Mouse (Mus musculus): ENCODE results near the gene Cyb5d2. TPM values are rescaled to one million over a fixed set of nuclear protein-coding genes. Genes with fewer than 3 reads are reported as not detected.
"Not testable (repeated sequence)": the region's sequence is repeated elsewhere in the genome, so short reads cannot be mapped to it uniquely, and the experiment has no call there.

Gene Cyb5d2
- polyA plus RNA-seq, 1 experiment from 2014 or later: 7.7 TPM

DNA sequence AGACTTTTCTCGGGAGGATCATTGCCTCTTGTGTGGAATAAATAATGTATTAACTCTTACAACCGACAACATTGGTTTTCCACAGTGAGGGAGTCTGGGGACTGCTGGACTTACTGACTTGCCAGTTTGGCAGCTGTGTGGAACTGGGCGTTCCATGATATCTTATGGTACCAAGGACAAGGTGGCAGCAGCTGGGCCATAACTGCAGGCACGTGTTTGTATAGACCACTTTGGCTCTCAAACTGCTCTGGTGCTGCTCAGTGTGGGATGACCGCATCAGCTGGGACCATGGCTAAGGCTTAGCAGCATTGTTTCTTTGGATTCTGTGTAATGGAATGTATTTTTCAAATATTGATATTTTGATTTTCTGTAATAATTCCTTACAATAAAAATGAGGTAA lies 25.1 kb downstream of the Cyb5d2 start:
- Histone ChIP-seq H3K36me3 (replicated peaks) (peaks cover 13% of the 10 kb centered on the region), H3K4me3 (no peak overlapping the region), H3K27me3 (replicated peaks) (no peaks in the 10 kb centered on the region), H3K4me1 (no peaks in the 10 kb centered on the region), H3K9ac (no peak overlapping the region), H3K27ac (no peak overlapping the region), H3K4me2 (no peak overlapping the region), H3K9me3 (no peaks in the 10 kb centered on the region)
- WGBS: 90% methylated on average over 5 of the region's 5 CpGs
- ATAC-seq (replicated peaks): no peak

DNA sequence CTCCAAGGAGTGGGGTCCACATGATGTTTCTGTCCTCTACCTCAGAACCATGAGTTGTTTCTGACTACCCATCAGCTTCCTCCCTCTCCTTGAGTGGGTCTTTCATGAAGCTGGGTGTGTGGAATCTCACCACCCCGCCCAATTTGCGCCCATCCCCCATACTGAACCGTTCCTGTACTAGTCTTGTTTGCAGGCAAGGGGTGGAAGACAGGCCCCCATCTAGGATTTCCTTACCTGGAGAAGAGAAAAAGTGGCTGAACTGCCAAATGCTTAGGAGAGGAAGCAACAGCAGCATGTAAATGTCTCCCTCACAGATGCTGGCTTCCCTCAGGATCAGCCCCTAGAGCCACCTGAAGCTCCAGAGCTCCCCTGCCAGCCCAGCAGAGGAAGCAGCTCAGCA lies 25.6 kb downstream of the Cyb5d2 start:
- Histone ChIP-seq H3K9me3 (no peaks in the 10 kb centered on the region), H3K27ac (no peak overlapping the region), H3K9ac (no peak overlapping the region), H3K4me3 (no peak overlapping the region), H3K27me3 (replicated peaks) (no peaks in the 10 kb centered on the region), H3K36me3 (replicated peaks) (peaks cover 13% of the 10 kb centered on the region), H3K4me1 (no peaks in the 10 kb centered on the region), H3K4me2 (no peak overlapping the region)
- WGBS: 94% methylated on average over 3 of the region's 3 CpGs
- no peak for ATAC-seq (replicated peaks)

GRCm38 (mm10) chr11:72769061-72769460 lies 26.9 kb downstream of the Cyb5d2 start:
- 95% methylated on average over 3 of the region's 3 CpGs for WGBS

GRCm38 (mm10) chr11:72767716-72768115 lies 28.2 kb downstream of the Cyb5d2 start:
- WGBS: 94% methylated on average over 8 of the region's 8 CpGs
- Histone ChIP-seq H3K4me3 (no peak overlapping the region), H3K9me3 (no peaks in the 10 kb centered on the region), H3K4me2 (no peak overlapping the region), H3K4me1 (no peaks in the 10 kb centered on the region), H3K9ac (no peak overlapping the region), H3K27me3 (replicated peaks) (no peaks in the 10 kb centered on the region), H3K27ac (no peak overlapping the region), H3K36me3 (replicated peaks) (peaks cover 20% of the 10 kb centered on the region)
- ATAC-seq (replicated peaks): no peak

More at GRCm38 (mm10) chr11:72769061-72769460, 26.9 kb downstream of the Cyb5d2 start:
- H3K9ac ChIP-seq: no peak overlapping the region
- no peaks in the 10 kb centered on the region for H3K4me1 ChIP-seq
- no peak overlapping the region for H3K4me3 ChIP-seq
- ATAC-seq (replicated peaks): no peak
- no peak overlapping the region for H3K4me2 ChIP-seq
- no peaks in the 10 kb centered on the region for H3K9me3 ChIP-seq
- no peak overlapping the region for H3K27ac ChIP-seq
- H3K27me3 ChIP-seq (replicated peaks): no peaks in the 10 kb centered on the region
- peaks cover 13% of the 10 kb centered on the region for H3K36me3 ChIP-seq (replicated peaks)

- no peaks in the 10 kb centered on the region for H3K27me3 ChIP-seq (replicated peaks)
- H3K27ac ChIP-seq: no peak overlapping the region
- no peak overlapping the region for H3K4me3 ChIP-seq
- no peak overlapping the region for H3K9ac ChIP-seq
- H3K9me3 ChIP-seq: no peaks in the 10 kb centered on the region
- ATAC-seq (replicated peaks): no peak
- no peaks in the 10 kb centered on the region for H3K4me1 ChIP-seq
- H3K4me2 ChIP-seq: no peak overlapping the region
- peaks cover 48% of the 10 kb centered on the region for H3K36me3 ChIP-seq (replicated peaks)
- 89% methylated on average over 4 of the region's 4 CpGs for WGBS
Measured at GRCm38 (mm10) chr11:72764270-72764669, 31.7 kb downstream of the Cyb5d2 start.

- no peak overlapping the region for H3K4me3 ChIP-seq
- 76% methylated on average over 1 of the region's 1 CpGs for WGBS
- no peaks in the 10 kb centered on the region for H3K4me1 ChIP-seq
- no peaks in the 10 kb centered on the region for H3K27me3 ChIP-seq (replicated peaks)
- no peak for ATAC-seq (replicated peaks)
- H3K36me3 ChIP-seq (replicated peaks): peaks cover 68% of the 10 kb centered on the region
- no peak overlapping the region for H3K4me2 ChIP-seq
- H3K27ac ChIP-seq: no peak overlapping the region
- H3K9ac ChIP-seq: no peak overlapping the region
- H3K9me3 ChIP-seq: no peaks in the 10 kb centered on the region
Measured at GRCm38 (mm10) chr11:72760781-72761180, 35.2 kb downstream of the Cyb5d2 start.

DNA sequence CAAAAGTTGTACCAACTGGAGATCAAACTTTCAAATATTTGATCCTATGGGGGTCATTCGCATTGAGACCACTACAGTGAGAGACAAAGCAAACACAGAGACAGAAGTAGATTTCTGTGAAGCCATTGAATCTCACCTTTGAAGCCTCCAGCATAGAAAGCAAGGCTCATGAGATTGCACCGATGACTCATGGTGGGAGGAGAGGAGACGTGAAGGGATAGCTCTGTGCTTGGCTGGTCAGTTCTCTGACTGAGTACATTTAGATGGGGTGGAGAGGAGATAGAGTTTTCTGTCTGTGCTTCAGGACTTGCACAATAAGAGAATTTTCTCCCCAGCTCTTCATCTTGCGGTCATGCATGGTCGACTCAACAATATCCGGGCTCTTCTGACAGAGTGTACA lies 36.4 kb downstream of the Cyb5d2 start:
- Histone ChIP-seq H3K4me3 (no peak overlapping the region), H3K9ac (no peak overlapping the region), H3K4me1 (no peaks in the 10 kb centered on the region), H3K9me3 (no peaks in the 10 kb centered on the region), H3K36me3 (replicated peaks) (peaks cover 71% of the 10 kb centered on the region), H3K27me3 (replicated peaks) (no peaks in the 10 kb centered on the region), H3K4me2 (no peak overlapping the region), H3K27ac (no peak overlapping the region)
- 91% methylated on average over 6 of the region's 6 CpGs for WGBS
- ATAC-seq (replicated peaks): no peak

DNA sequence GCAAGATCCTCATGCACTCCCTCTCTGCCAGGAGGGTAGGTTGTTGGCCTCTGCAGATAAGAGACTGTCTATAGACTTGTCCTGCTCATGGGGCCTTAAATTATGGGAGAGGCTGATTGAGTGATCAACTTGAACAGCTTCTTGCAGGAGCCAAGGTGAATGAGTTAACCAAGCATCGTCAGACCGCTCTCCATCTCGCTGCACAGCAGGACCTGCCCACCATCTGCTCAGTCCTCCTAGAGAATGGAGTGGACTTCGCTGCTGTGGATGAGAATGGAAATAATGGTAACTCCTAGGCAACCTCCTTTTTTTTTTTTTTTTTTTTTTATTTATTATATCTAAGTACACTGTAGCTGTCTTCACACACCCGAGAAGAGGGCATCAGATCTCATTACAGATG lies 37.6 kb downstream of the Cyb5d2 start:
- no peak overlapping the region for H3K9ac ChIP-seq
- no peak overlapping the region for H3K4me2 ChIP-seq
- WGBS: 93% methylated on average over 5 of the region's 5 CpGs
- peaks cover 82% of the 10 kb centered on the region for H3K36me3 ChIP-seq (replicated peaks)
- H3K27me3 ChIP-seq (replicated peaks): no peaks in the 10 kb centered on the region
- no peak for ATAC-seq (replicated peaks)
- H3K4me3 ChIP-seq: no peak overlapping the region
- H3K9me3 ChIP-seq: no peaks in the 10 kb centered on the region
- H3K27ac ChIP-seq: no peak overlapping the region
- H3K4me1 ChIP-seq: no peaks in the 10 kb centered on the region

- no peak overlapping the region for H3K4me2 ChIP-seq
- no peaks in the 10 kb centered on the region for H3K9me3 ChIP-seq
- H3K4me1 ChIP-seq: no peaks in the 10 kb centered on the region
- H3K4me3 ChIP-seq: no peak overlapping the region
- WGBS: 62% methylated on average over 2 of the region's 2 CpGs
- no peak for ATAC-seq (replicated peaks)
- H3K27me3 ChIP-seq (replicated peaks): no peaks in the 10 kb centered on the region
- peaks cover 81% of the 10 kb centered on the region for H3K36me3 ChIP-seq (replicated peaks)
- no peak overlapping the region for H3K9ac ChIP-seq
- no peak overlapping the region for H3K27ac ChIP-seq
Measured at GRCm38 (mm10) chr11:72751956-72752355, 44.0 kb downstream of the Cyb5d2 start.

DNA sequence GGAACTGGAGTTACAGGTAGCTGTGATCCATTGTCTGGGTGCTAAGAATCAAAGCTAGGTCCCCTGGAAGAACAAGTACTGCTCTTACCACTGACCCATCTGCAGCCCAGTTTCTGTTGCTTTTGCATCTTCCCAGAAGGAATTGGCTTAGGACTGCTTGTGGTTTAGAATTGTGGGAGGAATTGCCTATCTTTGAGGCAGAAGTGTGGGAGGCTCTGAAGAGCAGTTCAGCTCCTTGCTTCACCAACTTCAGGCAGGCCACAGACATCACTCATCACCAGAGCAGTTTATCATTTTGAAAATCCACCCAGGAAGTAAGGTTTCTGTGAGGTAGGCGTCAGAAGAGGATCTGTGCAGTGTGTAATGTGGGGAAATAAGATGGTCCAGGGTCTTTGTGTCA lies 56.9 kb downstream of the Cyb5d2 start:
- no peak overlapping the region for H3K4me3 ChIP-seq
- H3K4me1 ChIP-seq: no peaks in the 10 kb centered on the region
- no peak overlapping the region for H3K4me2 ChIP-seq
- H3K9ac ChIP-seq: no peak overlapping the region
- ATAC-seq (replicated peaks): no peak
- H3K36me3 ChIP-seq (replicated peaks): peaks cover 27% of the 10 kb centered on the region; the same call in 1 of the 2 replicates
- no peaks in the 10 kb centered on the region for H3K9me3 ChIP-seq
- H3K27ac ChIP-seq: no peak overlapping the region
- no peaks in the 10 kb centered on the region for H3K27me3 ChIP-seq (replicated peaks)
- 96% methylated on average over 1 of the region's 1 CpGs for WGBS

- H3K4me1 ChIP-seq; H3K27me3 ChIP-seq (replicated peaks); H3K4me3 ChIP-seq; H3K9me3 ChIP-seq; H3K9ac ChIP-seq; H3K27ac ChIP-seq; H3K4me2 ChIP-seq; ATAC-seq (replicated peaks): not testable (repeated sequence)
- peaks cover 33% of the 10 kb centered on the region for H3K36me3 ChIP-seq (replicated peaks)
- 93% methylated on average over 5 of the region's 5 CpGs for WGBS
Measured at GRCm38 (mm10) chr11:72737517-72737916, 58.4 kb downstream of the Cyb5d2 start.

- no peak overlapping the region for H3K4me3 ChIP-seq
- H3K4me1 ChIP-seq: no peaks in the 10 kb centered on the region
- H3K9ac ChIP-seq: no peak overlapping the region
- no peaks in the 10 kb centered on the region for H3K9me3 ChIP-seq
- no peak overlapping the region for H3K27ac ChIP-seq
- H3K36me3 ChIP-seq (replicated peaks): peaks cover 42% of the 10 kb centered on the region
- ATAC-seq (replicated peaks): no peak
- H3K27me3 ChIP-seq (replicated peaks): no peaks in the 10 kb centered on the region
- WGBS: 73% methylated on average over 1 of the region's 1 CpGs
- no peak overlapping the region for H3K4me2 ChIP-seq
Measured at GRCm38 (mm10) chr11:72736320-72736719, 59.6 kb downstream of the Cyb5d2 start.

DNA sequence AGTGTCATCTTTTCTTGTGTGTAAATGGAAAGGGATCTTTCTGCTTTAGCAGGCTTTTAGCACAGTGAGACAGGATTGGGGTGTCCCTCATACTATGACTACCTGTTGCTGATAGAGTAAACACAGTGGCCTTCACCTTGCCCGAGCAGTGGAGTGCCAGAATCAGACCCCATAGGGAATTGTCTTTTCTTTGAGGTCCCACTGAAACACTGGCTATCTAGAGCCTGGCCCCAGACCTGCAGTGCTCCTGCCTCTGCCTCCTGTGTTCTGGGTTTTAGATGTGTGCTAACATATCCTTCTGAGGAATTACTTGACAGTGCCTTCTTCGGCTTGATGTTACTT lies 60.5 kb downstream of the Cyb5d2 start:
- Histone ChIP-seq H3K4me1 (no peaks in the 10 kb centered on the region), H3K4me3 (no peak overlapping the region), H3K9me3 (no peaks in the 10 kb centered on the region), H3K36me3 (replicated peaks) (peaks cover 51% of the 10 kb centered on the region), H3K27ac (no peak overlapping the region), H3K4me2 (no peak overlapping the region), H3K27me3 (replicated peaks) (no peaks in the 10 kb centered on the region), H3K9ac (no peak overlapping the region)
- no peak for ATAC-seq (replicated peaks)
- 86% methylated on average over 2 of the region's 2 CpGs for WGBS
